Mouse (Mus musculus): ENCODE data around the gene Rars. TPM values are rescaled to one million over a fixed set of nuclear protein-coding genes. Genes with fewer than 3 reads are reported as not detected.

Gene Rars
- total and polyA plus RNA-seq, 2 experiments from 2014 or later, result 27.4 to 56.6 TPM

GRCm38 (mm10) chr11:35866140-35866539, 31.8 kb upstream of the Rars start:
- DNase-seq (ENCODE audit: low spot score) (no peak), ATAC-seq (no peak)
- H3K27ac ChIP-seq, result peak overlapping the region; percentile 78; the same call in 1 of the 2 replicates
- WGBS, result 29% methylated on average over 7 of the region's 7 CpGs
- TF ChIP-seq CTCF (IDR thresholded peaks at IDR 0.05; ENCODE audit: low read depth), result no peak
- peaks cover 12% of the 10 kb centered on the region for H3K36me3 ChIP-seq (ENCODE audit: insufficient read depth, low read length)
- no peaks in the 10 kb centered on the region for H3K9me3 ChIP-seq (ENCODE audit: low read length)
- H3K4me1 ChIP-seq (ENCODE audit: insufficient read depth, low read length), result peaks cover 23% of the 10 kb centered on the region
- no peaks in the 10 kb centered on the region for H3K27me3 ChIP-seq (ENCODE audit: insufficient read depth, low read length)
- no peak overlapping the region for H3K9ac ChIP-seq (replicated peaks; ENCODE audit: low read length)
- no peak overlapping the region for H3K4me2 ChIP-seq (ENCODE audit: low read depth, low read length)
- H3K4me3 ChIP-seq (ENCODE audit: low read length), result no peak overlapping the region

- no peak overlapping the region for H3K9ac ChIP-seq (replicated peaks; ENCODE audit: low read length)
Observed at GRCm38 (mm10) chr11:35864981-35865604, 30.8 kb upstream of the Rars start.

GRCm38 (mm10) chr11:35863653-35864052, 29.3 kb upstream of the Rars start:
- H3K9me3 ChIP-seq (ENCODE audit: low read length), result no peaks in the 10 kb centered on the region
- peaks cover 12% of the 10 kb centered on the region; the same call in 1 of the 2 replicates for H3K36me3 ChIP-seq (ENCODE audit: insufficient read depth, low read length)
- DNase-seq (ENCODE audit: low spot score), result no peak
- H3K27ac ChIP-seq, result no peak overlapping the region
- H3K4me2 ChIP-seq (ENCODE audit: low read depth, low read length), result no peak overlapping the region
- no peak overlapping the region for H3K4me3 ChIP-seq (ENCODE audit: low read length)
- ATAC-seq, result no peak
- no peak for TF ChIP-seq CTCF (IDR thresholded peaks at IDR 0.05; ENCODE audit: low read depth)
- H3K9ac ChIP-seq (replicated peaks; ENCODE audit: low read length), result no peak overlapping the region
- H3K4me1 ChIP-seq (ENCODE audit: insufficient read depth, low read length), result peaks cover 23% of the 10 kb centered on the region
- H3K27me3 ChIP-seq (ENCODE audit: insufficient read depth, low read length), result no peaks in the 10 kb centered on the region
- 84% methylated on average over 5 of the region's 5 CpGs for WGBS

More at GRCm38 (mm10) chr11:35864981-35865604, 30.8 kb upstream of the Rars start:
- Histone ChIP-seq H3K27ac (peak overlapping the region; percentile 78), H3K4me1 (ENCODE audit: insufficient read depth, low read length) (peaks cover 23% of the 10 kb centered on the region), H3K4me3 (ENCODE audit: low read length) (no peak overlapping the region), H3K36me3 (ENCODE audit: insufficient read depth, low read length) (peaks cover 15% of the 10 kb centered on the region; the same call in 1 of the 2 replicates), H3K4me2 (ENCODE audit: low read depth, low read length) (peak overlapping the region; percentile 30; the same call in 1 of the 2 replicates), H3K9me3 (ENCODE audit: low read length) (no peaks in the 10 kb centered on the region), H3K27me3 (ENCODE audit: insufficient read depth, low read length) (no peaks in the 10 kb centered on the region)
- peak; percentile 92 for DNase-seq (ENCODE audit: low spot score)
- 9% methylated on average over 9 of the region's 9 CpGs for WGBS
- TF ChIP-seq CTCF (IDR thresholded peaks at IDR 0.05; ENCODE audit: low read depth), result no peak
- ATAC-seq, result peak; percentile 87

- Histone ChIP-seq H3K27ac (peak overlapping the region; percentile 82), H3K27me3 (ENCODE audit: insufficient read depth, low read length) (no peaks in the 10 kb centered on the region), H3K9me3 (ENCODE audit: low read length) (no peaks in the 10 kb centered on the region), H3K9ac (replicated peaks; ENCODE audit: low read length) (no peak overlapping the region), H3K4me3 (ENCODE audit: low read length) (no peak overlapping the region), H3K4me2 (ENCODE audit: low read depth, low read length) (no peak overlapping the region), H3K36me3 (ENCODE audit: insufficient read depth, low read length) (0 out of 2 replicates have a peak, but pooled peaks cover 8% of the 10 kb centered on the region), H3K4me1 (ENCODE audit: insufficient read depth, low read length) (peaks cover 10% of the 10 kb centered on the region)
- ATAC-seq (no peak), DNase-seq (ENCODE audit: low spot score) (no peak)
- WGBS, result 55% methylated on average over 12 of the region's 12 CpGs
- no peak for TF ChIP-seq CTCF (IDR thresholded peaks at IDR 0.05; ENCODE audit: low read depth)
Observed at GRCm38 (mm10) chr11:35857395-35858067, 23.2 kb upstream of the Rars start.

- peaks cover 10% of the 10 kb centered on the region for H3K4me1 ChIP-seq (ENCODE audit: insufficient read depth, low read length)
- peak overlapping the region; percentile 82 for H3K27ac ChIP-seq
- DNase-seq (ENCODE audit: low spot score) (peak; percentile 90), ATAC-seq (peak; percentile 91)
- WGBS, result 13% methylated on average over 11 of the region's 11 CpGs
- H3K27me3 ChIP-seq (ENCODE audit: insufficient read depth, low read length), result no peaks in the 10 kb centered on the region
- H3K9me3 ChIP-seq (ENCODE audit: low read length), result no peaks in the 10 kb centered on the region
- H3K4me2 ChIP-seq (ENCODE audit: low read depth, low read length), result no peak overlapping the region
- no peak overlapping the region; the same call in 1 of the 2 replicates for H3K9ac ChIP-seq (replicated peaks; ENCODE audit: low read length)
- TF ChIP-seq CTCF (IDR thresholded peaks at IDR 0.05; ENCODE audit: low read depth), result no peak
- H3K4me3 ChIP-seq (ENCODE audit: low read length), result no peak overlapping the region
- H3K36me3 ChIP-seq (ENCODE audit: insufficient read depth, low read length), result 0 out of 2 replicates have a peak, but pooled peaks cover 8% of the 10 kb centered on the region
Observed at GRCm38 (mm10) chr11:35856359-35857040, 22.2 kb upstream of the Rars start.

- H3K27ac ChIP-seq, result peak overlapping the region; percentile 82; the same call in 1 of the 2 replicates
- H3K27me3 ChIP-seq (ENCODE audit: insufficient read depth, low read length), result no peaks in the 10 kb centered on the region
- DNase-seq (ENCODE audit: low spot score) (no peak), ATAC-seq (no peak)
- 0 out of 2 replicates have a peak, but pooled peaks cover 8% of the 10 kb centered on the region for H3K36me3 ChIP-seq (ENCODE audit: insufficient read depth, low read length)
- no peak overlapping the region for H3K4me2 ChIP-seq (ENCODE audit: low read depth, low read length)
- no peak for TF ChIP-seq CTCF (IDR thresholded peaks at IDR 0.05; ENCODE audit: low read depth)
- 34% methylated on average over 7 of the region's 9 CpGs for WGBS
- H3K4me3 ChIP-seq (ENCODE audit: low read length), result no peak overlapping the region
- H3K9me3 ChIP-seq (ENCODE audit: low read length), result no peaks in the 10 kb centered on the region
- H3K9ac ChIP-seq (replicated peaks; ENCODE audit: low read length), result no peak overlapping the region; the same call in 1 of the 2 replicates
- H3K4me1 ChIP-seq (ENCODE audit: insufficient read depth, low read length), result peaks cover 10% of the 10 kb centered on the region
Observed at GRCm38 (mm10) chr11:35855567-35855966, 21.3 kb upstream of the Rars start.

Data from hindbrain, postnatal 0 days (tissue).